Mouse (Mus musculus): ENCODE data around the gene Ggn.
"Not testable (repeated sequence)": the region's sequence is repeated elsewhere in the genome, so short reads cannot be mapped to it uniquely, and the experiment has no call there.

The Ggn gene

DNA sequence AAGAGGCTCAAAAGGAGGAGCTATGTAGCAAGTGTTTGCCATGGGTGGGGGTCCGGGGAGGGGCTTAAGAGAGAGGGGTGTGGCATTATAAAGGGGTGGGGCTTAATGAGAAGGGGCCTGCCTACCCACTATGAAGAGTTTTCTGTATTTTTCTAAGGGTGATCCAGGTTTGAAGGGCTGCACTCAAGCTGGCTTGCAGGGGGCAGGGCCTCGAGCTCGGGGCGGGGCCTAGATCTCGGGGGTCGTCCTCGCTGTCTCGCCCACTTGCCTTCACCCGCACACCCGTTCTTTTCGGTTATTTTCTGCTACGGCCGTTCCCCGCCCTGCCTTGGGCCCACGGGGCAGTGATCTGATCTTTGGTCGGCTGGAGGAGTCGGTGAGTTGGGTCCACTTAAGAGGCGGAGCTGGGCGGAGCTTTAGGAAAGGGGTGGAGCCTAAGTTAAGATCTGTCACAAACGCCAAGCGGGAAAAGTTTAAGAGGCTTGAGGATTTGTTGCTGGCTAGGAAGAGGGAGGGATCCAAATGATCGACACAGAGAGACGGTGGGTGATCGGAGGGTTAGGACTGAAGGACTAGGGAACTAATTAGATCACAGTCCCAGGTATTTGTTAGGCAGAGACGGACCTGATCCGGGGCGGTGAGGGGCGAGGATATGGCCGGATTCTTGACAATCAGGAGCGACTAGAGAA lies at the start of gene Ggn, which contains the start of gene Spred3:
Gene Ggn, plus strand, starts transcription at position 145 of the 689 bp plus-strand sequence.
Gene Spred3, minus strand, starts transcription at position 346 of the 689 bp plus-strand sequence.
- DNase-seq (ENCODE audit: extremely low spot score, low read depth, low spot score) = no peak

DNA sequence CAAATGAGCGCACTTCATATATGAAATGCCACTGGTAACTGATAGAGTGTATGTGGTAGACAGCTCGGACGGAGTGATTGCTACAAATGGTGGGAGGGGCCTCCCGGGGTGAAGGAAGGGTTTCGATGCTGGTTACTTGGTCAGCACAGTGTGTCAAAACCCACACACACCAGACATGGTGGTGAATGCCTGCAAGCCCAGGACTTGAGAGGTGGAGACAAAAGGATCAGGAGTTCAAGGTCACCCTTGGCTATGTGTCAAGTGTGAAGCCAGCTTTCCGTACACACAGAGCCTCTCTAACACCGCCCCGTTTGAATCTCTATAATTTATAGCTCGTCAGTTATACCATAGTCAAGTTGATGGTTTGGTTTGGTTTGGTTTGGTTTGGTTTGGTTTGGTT lies 47.2 kb upstream of the Ggn start:
- DNase-seq (ENCODE audit: extremely low spot score, low read depth, low spot score) = no peak

DNA sequence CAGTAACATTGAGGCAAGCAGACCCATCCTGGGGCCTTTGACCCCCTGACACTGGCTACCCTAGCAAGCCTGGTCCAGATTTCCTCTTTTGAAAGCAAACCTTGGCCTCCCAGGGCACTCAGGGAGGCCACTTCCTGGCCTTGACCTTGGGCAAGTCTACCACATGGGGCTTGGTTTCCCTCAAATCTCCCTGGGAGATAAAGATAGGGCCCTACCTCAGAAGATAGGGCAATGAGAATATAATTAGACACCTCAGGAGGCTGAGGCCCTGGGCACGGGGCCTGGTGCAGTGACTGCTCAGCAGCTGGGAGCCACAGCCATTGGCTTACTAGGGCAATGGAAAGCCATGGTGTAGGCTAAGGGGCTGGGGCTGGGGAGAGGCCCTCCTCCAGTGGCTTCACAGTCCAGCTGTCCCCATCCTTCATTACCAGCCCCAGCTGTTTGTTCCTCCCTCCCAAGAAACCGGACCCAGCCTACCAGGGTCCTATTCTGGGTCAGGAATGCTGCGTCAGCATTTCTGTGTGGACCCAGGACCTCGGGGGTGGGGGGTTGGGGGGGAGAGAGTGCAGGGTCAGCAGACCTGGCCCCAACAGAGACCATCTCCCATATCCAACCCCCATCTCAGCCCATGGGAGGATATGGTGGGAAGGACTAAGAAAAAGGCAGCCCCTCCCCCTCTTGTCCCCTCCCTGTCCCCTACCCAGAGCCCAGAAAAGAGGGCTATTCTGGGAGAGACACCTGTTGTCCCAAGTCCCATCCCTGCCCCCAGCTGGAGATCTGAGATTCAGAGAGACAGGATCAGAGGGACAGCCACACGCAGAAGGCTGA lies 46.3 kb upstream of the Ggn start:
- DNase-seq (ENCODE audit: extremely low spot score, low read depth, low spot score) = no peak

DNA sequence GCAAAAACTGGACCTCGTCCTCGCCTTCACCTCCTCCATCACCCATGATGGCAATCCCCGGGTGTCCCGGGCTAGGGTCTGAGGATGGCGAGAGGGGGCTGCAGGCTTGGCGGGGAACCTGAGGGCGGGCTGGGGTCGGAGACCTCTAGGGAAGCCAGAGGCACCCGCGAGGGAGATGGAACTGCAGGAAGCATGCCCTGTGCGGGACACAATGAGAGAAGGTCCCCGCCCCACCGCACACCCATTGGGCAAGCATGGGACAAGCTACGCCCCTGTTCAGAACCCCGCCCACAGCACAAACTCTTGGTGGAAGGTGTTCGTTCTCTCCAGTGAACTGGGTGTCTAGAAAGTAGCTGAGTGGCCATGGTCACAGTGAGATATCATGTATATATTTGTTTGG lies 45.0 kb upstream of the Ggn start, which contains the start of gene Ryr1:
Gene Ryr1, minus strand, starts transcription at position 210 of the 400 bp plus-strand sequence.
- no peak for DNase-seq (ENCODE audit: extremely low spot score, low read depth, low spot score)

DNA sequence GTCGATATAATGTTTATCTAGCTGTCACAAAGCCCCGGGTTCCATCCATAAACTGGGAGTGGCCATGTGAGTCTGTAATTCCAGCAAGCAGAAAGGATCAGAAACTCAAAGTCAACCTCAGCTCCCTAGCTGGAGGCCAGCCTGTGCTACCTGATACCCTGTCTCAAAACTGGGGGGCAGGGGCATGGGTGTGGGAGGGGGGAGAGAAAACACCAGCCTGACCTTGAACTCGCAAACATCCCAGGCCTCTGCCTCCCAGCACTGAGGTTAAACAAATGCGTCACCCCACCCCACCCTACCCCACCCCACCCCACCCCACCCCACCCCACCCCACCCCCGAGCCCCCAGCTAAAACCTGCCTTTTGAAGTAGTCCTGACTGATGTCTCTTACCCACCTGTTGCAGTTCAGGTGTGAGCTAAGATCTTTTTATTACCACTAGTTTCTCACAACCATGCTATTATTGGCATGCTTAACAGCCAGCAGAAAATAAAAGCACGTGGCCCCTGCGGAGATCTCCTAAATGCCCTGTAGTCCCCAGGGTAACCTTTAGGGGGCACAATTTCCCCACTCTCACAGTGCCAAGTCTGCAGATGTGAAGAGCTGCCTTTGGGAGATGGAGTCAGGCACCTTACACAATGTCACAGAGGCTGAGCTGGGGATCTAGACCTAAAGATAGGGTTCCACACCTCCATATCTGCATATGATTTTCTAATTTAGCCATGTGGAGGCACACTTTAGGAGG lies 43.7 kb upstream of the Ggn start:
- DNase-seq (ENCODE audit: extremely low spot score, low read depth, low spot score) = peak; percentile 33

DNA sequence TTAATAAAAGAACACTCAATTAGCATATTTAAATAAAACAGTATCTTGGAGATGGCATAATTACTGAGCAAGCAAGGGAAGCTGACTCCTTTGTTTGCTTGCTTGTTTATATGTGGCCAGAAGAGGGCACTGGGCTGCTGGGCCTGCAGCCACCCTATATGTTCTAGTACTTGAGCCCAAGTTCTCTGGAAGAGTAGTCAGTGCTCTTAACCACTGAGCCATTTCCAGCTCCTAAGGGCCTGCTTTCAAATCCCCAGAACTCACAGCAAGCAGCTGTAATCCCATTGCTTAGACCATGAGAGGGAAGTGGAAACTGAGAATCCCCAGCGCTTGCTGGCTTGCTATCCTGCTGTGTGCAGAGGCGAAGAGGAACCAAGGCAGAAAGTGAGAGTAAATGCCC lies 41.3 kb upstream of the Ggn start:
- DNase-seq (ENCODE audit: extremely low spot score, low read depth, low spot score) = no peak

DNA sequence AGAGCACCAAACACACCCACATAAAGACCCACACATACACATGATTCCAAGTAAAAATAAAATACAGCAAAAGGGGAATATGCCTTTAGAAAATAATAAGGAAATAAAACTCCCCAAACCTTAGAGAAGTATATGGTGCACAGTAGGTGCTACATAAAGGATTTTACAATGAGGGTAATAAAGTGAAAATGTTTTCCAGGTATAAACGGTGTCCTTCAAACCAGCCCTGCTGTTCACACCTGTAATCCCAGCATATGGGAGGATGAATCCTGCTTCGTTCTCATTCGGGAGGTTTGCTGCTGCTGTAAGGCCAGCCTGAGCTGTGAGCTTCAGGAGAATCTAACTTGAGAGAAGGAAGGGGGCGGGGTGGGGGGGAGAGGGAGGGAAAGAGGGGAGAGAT lies 35.8 kb upstream of the Ggn start:
- no peak for DNase-seq (ENCODE audit: extremely low spot score, low read depth, low spot score)

DNA sequence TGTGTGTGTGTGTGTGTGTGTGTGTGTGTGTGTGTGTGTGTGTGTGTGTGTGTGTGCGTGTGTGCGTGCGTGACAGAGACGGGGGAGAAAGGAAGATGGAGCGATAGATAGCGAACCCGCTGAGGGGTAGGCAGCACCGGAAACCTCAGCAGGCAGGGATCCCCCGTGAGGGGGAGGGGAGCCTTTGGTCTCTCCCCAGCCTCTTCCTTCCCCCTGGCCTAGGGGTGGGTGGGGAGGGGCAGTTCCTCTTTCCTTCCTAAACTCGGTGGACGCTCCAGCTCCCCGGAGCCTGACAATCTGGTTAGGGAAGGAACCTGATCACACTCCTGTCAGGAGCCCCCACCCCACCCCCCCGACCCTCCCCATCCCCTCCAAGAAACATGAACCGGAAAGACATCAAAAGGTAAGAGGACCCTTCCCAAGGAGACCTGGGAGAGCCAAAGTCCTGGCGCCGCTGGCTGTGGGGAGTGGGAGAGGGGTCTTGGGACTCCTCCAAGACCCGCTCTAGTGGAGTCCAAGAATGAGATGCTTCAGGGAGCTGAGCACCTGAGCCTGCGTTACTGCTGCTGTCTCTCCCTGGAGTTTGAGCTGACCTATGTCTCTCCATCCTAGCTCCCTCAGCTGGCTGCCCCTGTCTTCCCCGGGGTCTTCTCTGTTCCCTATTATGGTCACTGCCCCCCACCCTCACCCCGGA lies 35.2 kb upstream of the Ggn start, which contains the start of gene Rasgrp4:
Gene Rasgrp4, plus strand, starts transcription at position 159 of the 694 bp plus-strand sequence.
- DNase-seq (ENCODE audit: extremely low spot score, low read depth, low spot score) = no peak

DNA sequence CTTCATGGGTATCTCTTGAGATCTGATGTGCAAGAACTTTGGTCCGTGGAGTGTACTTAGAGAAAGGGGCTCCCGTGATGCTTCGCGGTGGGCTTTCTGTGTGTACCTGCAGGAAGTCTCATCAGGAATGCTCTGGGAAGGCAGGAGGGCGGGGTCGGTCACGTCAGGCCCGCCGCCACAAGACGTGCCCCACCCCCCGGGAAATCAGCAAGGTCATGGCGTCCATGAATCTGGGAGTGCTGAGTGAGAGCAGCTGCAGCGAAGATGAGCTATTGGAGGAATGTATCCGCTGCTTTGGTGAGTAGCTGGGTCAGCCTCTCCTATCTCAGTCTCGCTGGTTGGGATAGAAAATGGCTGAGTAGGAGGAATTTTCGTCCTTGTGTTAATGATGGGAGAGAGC lies 32.6 kb upstream of the Ggn start:
- no peak for DNase-seq (ENCODE audit: extremely low spot score, low read depth, low spot score)

DNA sequence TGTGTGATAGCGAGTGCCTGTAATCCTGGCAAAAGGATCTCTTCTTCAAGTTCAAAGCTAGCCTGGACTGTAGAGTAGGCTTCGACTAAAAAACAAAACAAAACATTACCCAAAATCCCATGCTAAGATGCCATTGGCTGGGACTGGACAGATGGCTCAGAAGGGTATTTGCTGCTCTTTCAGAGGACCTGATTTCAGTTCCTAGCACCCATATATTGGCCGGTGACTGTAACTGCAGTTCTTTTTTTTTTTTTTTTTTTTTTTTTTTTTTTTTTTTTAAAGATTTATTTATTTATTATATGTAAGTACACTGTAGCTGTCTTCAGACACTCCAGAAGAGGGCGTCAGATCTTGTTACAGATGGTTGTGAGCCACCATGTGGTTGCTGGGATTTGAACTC lies 30.8 kb upstream of the Ggn start:
- not testable (repeated sequence) for DNase-seq (ENCODE audit: extremely low spot score, low read depth, low spot score)

DNA sequence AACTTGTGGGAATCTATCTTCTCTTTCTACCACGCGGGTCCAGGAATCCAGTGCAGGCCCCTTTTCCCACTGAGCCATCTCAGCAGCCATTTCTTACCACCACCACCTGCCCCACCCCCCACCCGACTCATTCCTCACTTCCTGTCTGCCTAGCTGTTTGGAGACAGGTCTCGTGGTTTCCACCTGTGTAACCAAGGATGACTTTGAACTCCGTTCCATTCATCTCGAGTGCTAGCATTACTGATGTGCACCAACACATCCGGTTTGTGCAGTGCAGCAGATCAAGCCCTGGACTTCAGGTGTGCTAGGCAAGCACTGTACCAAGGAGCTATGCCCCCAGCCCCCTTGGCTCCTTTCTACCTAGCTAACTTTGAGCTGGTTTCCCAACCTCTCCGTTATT lies 28.6 kb upstream of the Ggn start:
- no peak for DNase-seq (ENCODE audit: extremely low spot score, low read depth, low spot score)

DNA sequence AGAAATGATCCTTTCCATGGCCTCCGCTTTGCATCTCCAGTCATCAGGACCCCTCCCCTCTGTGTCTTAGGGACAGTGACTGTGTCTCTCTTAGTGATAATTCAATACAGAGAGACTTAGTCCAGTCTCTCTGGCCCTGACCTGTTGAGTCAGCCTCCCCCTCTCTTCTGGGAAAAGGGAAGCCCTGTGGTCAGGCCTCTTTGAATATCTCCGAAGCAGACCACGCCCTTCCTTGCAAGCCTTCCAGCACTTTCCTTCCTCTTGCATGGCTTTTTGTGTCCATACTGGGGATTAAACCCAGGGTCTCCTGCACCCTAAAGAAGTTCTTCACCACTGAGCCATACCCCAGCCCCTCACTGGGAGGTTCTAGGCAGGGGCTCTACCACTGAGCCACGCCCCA lies 26.0 kb upstream of the Ggn start:
- DNase-seq (ENCODE audit: extremely low spot score, low read depth, low spot score) = no peak

DNA sequence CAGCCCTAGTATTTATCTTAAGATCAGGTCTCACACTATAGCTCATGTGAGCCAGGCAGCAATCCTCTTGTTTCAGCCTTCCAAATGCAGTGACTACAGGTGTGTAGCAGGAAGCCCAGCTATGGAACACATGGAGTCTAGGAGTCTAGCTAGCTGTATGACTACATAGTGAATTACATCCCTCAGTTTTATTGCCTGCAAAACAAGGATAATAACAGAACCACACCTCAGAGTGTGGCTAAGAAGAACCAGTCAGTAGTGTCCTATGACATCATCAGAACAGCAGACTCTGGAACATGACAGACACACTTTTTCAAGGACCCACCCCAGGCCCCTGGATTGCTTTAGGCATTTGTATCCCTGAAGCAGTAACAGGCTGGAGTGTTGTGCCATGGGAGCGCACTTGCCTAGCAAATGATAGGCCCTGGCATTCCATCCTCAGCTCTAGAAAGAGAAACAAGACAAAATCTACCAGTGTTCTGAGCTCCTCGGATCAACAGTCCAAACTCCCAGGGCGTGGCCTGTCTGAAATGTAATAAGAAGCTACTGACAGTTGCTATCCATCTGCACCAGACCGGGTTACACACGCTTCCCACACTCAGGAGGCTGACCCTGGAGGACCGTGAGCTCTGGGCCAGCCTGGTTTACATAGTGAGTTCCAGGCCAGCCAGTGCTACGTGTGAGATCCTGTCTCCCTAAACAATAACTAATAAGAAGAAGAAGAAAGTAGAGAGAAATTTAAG lies 23.2 kb upstream of the Ggn start:
- DNase-seq (ENCODE audit: extremely low spot score, low read depth, low spot score) = no peak

DNA sequence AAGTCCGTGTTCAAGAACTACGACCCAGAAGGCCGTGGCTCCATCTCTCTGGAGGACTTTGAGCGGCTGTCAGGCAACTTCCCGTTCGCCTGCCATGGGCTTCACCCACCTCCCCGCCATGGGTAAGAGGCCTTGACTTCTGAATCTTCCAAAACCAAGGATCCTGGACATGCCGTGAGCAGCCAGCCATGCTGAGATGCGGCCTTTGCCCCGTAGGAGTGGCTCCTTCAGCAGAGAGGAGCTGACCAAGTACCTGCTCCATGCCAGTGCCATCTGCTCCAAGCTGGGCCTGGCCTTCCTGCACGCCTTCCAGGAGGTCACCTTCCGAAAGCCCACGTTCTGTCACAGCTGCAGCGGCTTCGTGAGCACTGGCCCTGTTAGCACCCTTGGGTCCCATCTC lies 21.2 kb upstream of the Ggn start:
- DNase-seq (ENCODE audit: extremely low spot score, low read depth, low spot score) = no peak

DNA sequence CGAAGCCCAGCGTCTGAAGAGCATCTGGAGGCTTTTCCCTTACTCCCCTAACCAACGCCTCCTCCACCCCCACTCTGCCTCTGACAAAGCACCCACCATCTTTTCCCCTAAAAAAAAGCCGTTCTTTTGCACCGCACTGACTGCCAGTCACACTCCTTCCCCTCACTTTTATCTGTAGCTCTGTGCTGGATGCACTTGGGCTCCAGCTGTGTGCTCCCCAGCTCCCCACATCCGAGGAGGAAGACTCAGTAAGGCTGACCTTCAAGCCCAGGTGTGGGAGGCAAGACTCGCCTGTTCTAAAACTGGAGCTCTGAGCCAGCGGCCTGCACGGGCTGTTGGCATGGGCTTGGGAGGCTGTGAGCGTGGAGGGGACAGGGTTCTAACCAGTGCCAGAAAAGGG lies 18.5 kb upstream of the Ggn start:
- DNase-seq (ENCODE audit: extremely low spot score, low read depth, low spot score) = no peak

DNA sequence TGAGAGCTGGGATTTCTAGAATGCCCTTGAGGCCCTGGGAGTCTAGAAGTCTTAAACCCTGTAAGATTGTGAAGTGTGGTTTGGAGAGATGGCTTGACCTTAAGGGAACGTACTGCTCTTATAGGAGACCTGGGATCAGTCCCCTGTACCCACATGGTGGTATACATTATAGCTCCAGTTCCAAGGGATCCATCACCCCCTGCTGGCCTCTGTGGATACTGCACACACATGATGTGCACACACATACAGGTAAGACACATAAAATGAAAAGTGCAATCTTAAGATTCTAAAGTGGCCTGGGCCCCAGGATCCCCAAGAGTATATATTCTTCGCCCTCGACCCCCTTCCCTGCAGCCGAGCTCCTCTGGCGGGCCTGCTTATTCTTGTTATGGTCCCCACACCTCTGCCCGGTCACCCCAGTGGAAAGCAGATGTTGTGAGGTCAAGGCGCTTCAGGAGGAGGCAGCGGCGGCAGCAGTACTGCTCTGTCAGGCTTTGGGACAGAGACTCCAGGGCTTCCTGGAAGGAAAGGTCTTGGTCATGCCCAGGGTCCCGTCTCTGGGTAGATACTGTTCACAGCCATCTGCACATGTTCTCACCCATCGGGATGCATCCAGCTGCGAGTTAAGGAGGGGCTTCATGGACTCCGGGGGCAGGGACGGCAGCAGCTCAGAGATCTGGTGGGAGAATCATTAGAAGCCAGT lies 15.8 kb upstream of the Ggn start:
- DNase-seq (ENCODE audit: extremely low spot score, low read depth, low spot score) = no peak

DNA sequence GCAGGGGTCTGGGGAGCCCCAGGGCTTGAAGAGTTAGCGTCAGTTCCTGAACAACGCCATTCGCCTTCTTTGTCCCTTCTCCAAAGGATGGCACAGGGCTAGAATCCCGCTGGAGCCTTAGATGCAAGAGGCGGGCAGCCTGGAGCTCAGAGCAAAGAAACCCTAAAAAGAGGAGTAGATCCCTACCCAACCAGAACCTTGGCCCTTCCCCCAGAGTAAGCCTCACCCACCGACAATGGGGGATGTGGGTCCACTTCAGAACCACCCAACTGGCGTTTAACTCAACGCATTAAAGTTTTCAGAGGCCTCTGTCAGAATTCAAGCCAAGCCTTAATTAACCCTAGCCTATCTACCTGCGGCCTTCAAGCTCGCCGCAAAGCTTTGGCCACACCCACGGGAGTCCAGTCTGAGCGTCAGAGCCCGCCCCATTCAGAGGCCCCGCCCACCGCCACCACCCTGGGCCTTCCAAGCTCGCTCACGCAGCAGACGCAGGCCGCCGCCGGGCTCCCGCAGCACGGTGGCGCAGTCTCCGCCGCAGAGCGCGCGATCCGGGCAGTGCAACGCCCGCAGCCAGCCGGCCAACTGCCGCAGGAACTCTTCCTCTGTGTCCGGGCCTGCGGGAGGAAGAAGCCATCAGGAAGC lies 14.7 kb upstream of the Ggn start:
- DNase-seq (ENCODE audit: extremely low spot score, low read depth, low spot score) = no peak

DNA sequence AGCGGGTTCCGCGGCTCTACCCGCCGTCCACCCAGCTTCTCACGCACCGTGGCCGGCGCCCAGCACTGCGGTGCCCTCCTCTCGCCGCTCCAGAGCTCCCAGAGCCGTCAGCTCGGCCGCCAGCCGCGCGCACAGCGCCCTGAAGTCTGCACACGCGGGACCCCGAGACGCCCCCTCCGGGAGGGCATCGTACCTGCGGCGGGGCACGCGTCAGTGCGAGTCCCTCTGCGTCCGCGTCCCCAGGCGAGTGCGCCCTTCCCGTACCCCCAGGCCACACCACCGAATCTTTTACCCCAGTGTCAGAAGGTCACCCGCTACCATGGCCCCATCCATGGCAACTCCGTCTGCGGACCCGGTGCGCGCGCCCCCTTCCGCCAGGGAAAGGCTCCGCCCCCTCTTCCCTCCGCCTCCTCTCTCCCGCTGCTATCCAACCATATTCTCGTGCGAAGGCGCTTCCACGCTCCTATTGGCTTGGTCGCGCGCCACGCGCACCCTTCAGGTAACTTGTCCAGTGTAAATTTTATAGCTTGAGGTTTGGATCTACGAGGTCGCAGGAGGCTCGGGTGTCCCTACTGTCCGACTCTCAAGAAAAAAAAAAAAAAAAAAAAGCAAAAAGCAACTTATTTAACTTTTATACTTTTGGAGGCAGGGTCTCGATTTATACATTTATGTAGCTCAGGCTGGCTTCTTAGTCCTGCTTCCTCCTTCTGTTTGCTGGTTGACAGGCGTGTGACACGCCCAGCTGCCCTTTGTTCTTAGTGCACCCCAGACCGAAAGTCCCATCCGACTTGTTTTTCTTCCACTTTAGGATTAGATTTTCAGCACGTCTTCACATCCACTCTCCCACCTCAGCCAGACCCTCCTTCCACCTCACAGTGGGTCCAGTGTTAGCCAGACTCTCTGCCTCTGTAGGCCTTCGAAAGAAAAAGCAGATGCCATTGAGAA lies 13.9 kb upstream of the Ggn start, which contains the start of gene Fam98c:
Gene Fam98c, minus strand, starts transcription at position 397 of the 945 bp plus-strand sequence.
- no peak for DNase-seq (ENCODE audit: extremely low spot score, low read depth, low spot score)
